Mouse (Mus musculus) embryonic facial prominence, embryonic 14.5 days (tissue): ENCODE measurements around the gene Tpm3. TPM values are rescaled to one million over a fixed set of nuclear protein-coding genes. Genes with fewer than 3 reads are reported as not detected.

Experiments
- ATAC-seq: fragments of 200-750 bp; cut with Nextera tagmentation; 2 replicates; pipeline ENCODE4 v1.8.0; 2017; ENCODE audit warnings: low read depth, moderate number of reproducible peaks, moderate TSS enrichment
- DNase-seq: peaks from one replicate; pipeline ENCODE4 v3.0.0-alpha.2; 2015; ENCODE audit warnings: low spot score
- H3K27ac ChIP-seq: fragments of 300-500 bp; sonication (generic); replicated peaks from 2 replicates; pipeline ENCODE4 v1.5.1; 2014; ENCODE audit warnings: low read depth, mild to moderate bottlenecking, low read length, moderate library complexity
- H3K27me3 ChIP-seq: fragments of 300-500 bp; sonication (generic); replicated peaks from 2 replicates; pipeline ENCODE4 v1.6.1; 2014; ENCODE audit warnings: low read length; ENCODE audit not compliant: control insufficient read depth, insufficient read depth
- H3K36me3 ChIP-seq: fragments of 300-500 bp; sonication (generic); 2 replicates; pipeline ENCODE4 v1.6.1; 2014; ENCODE audit warnings: low read length, mixed read lengths; ENCODE audit not compliant: control insufficient read depth, insufficient read depth
- H3K4me1 ChIP-seq: fragments of 300-500 bp; sonication (generic); 2 replicates; pipeline ENCODE4 v1.6.1; 2014; ENCODE audit warnings: antibody characterized with exemption, low read length; ENCODE audit not compliant: control insufficient read depth, insufficient read depth
- H3K4me2 ChIP-seq: fragments of 300-500 bp; sonication (generic); 2 replicates; pipeline ENCODE4 v1.6.1; 2014; ENCODE audit warnings: low read depth, mild to moderate bottlenecking, low read length, moderate library complexity, mixed read lengths
- H3K4me3 ChIP-seq: fragments of 300-500 bp; sonication (generic); 2 replicates; pipeline ENCODE4 v1.5.1; 2014; ENCODE audit warnings: low read depth, mild to moderate bottlenecking, low read length
- H3K9ac ChIP-seq: fragments of 300-500 bp; sonication (generic); 2 replicates; pipeline ENCODE4 v1.6.1; 2014; ENCODE audit warnings: low read depth, mild to moderate bottlenecking, low read length, moderate library complexity, mixed read lengths
- H3K9me3 ChIP-seq: fragments of 300-500 bp; sonication (generic); 2 replicates; pipeline ENCODE4 v1.6.1; 2016; ENCODE audit warnings: low read length; ENCODE audit not compliant: control insufficient read depth
- WGBS: fragments of 180-500 bp; shearing (Covaris S2); extraction: QIAGEN DNeasy Blood & Tissue Kit; methylation state at CpG from one replicate; pipeline ENCODE4 v1.1.7; 2014; 5-methylcytosine and 5-hydroxymethylcytosine counted together
- polyA plus RNA-seq: library from polyadenylated mRNA; unstranded; fragments of >200 nt; fragmentation: Nextera tagmentation; extraction: Ambion mirVana; gene quantifications from 2 replicates; pipeline ENCODE4 v1.2.1, GENCODE M21; 2014

The Tpm3 gene
- polyA plus RNA-seq, 1 experiment from 2014 or later = 423 TPM

- Histone ChIP-seq H3K36me3 (no peaks in the 10 kb centered on the region), H3K9ac (peak overlapping the region; percentile 89), H3K4me3 (peak overlapping the region; percentile 67), H3K4me1 (peaks cover 45% of the 10 kb centered on the region), H3K4me2 (peak overlapping the region; percentile 82), H3K9me3 (no peaks in the 10 kb centered on the region), H3K27ac (peak overlapping the region; percentile 97), H3K27me3 (no peaks in the 10 kb centered on the region)
- under 1% methylated on average over 6 of the region's 6 CpGs for WGBS
- ATAC-seq (no peak), DNase-seq (no peak)
Observed at GRCm38 (mm10) chr3:90080498-90080863, 8.0 kb downstream of the Tpm3 start.

- Histone ChIP-seq H3K4me2 (peak overlapping the region; percentile 82), H3K36me3 (0 out of 2 replicates have a peak, but pooled peaks cover 10% of the 10 kb centered on the region), H3K27me3 (no peaks in the 10 kb centered on the region), H3K9ac (peak overlapping the region; percentile 28), H3K27ac (no peak overlapping the region), H3K4me1 (peaks cover 45% of the 10 kb centered on the region), H3K4me3 (peak overlapping the region; percentile 67), H3K9me3 (no peaks in the 10 kb centered on the region)
- no peak for ATAC-seq
- no peak for DNase-seq
- 70% methylated on average over 5 of the region's 5 CpGs for WGBS
Observed at GRCm38 (mm10) chr3:90081365-90082240, 9.2 kb downstream of the Tpm3 start.

GRCm38 (mm10) chr3:90083034-90083433, 10.6 kb downstream of the Tpm3 start:
- H3K4me2 ChIP-seq = peak overlapping the region; percentile 26; the same call in 1 of the 2 replicates
- 52% methylated on average over 5 of the region's 5 CpGs for whole genome bisulfite sequencing
- H3K27me3 ChIP-seq = no peaks in the 10 kb centered on the region
- ATAC-seq (no peak), DNase-seq (no peak)
- H3K4me1 ChIP-seq = peaks cover 40% of the 10 kb centered on the region
- H3K4me3 ChIP-seq = no peak overlapping the region
- peak overlapping the region; percentile 19; the same call in 1 of the 2 replicates for H3K9ac ChIP-seq
- H3K27ac ChIP-seq = peak overlapping the region; percentile 29; the same call in 1 of the 2 replicates
- H3K36me3 ChIP-seq = peaks cover 24% of the 10 kb centered on the region
- H3K9me3 ChIP-seq = no peaks in the 10 kb centered on the region

- DNase-seq = peak; percentile 32
- Histone ChIP-seq H3K4me3 (no peak overlapping the region), H3K27ac (peak overlapping the region; percentile 29; the same call in 1 of the 2 replicates), H3K9me3 (no peaks in the 10 kb centered on the region), H3K4me1 (peaks cover 40% of the 10 kb centered on the region), H3K4me2 (peak overlapping the region; percentile 26), H3K36me3 (peaks cover 32% of the 10 kb centered on the region), H3K9ac (no peak overlapping the region), H3K27me3 (no peaks in the 10 kb centered on the region)
- no peak for ATAC-seq
- 55% methylated on average over 3 of the region's 3 CpGs for WGBS
Observed at GRCm38 (mm10) chr3:90083698-90084324, 11.4 kb downstream of the Tpm3 start.

- peaks cover 40% of the 10 kb centered on the region for H3K4me1 ChIP-seq
- no peak for DNase-seq
- no peaks in the 10 kb centered on the region for H3K27me3 ChIP-seq
- H3K36me3 ChIP-seq = peaks cover 42% of the 10 kb centered on the region
- no peak for ATAC-seq
- WGBS = 70% methylated on average over 4 of the region's 4 CpGs
- peak overlapping the region; percentile 29; the same call in 1 of the 2 replicates for H3K27ac ChIP-seq
- no peak overlapping the region for H3K9ac ChIP-seq
- no peaks in the 10 kb centered on the region for H3K9me3 ChIP-seq
- H3K4me2 ChIP-seq = no peak overlapping the region
- H3K4me3 ChIP-seq = no peak overlapping the region
Observed at GRCm38 (mm10) chr3:90084790-90085189, 12.3 kb downstream of the Tpm3 start.

GRCm38 (mm10) chr3:90085281-90085680, 12.8 kb downstream of the Tpm3 start:
- WGBS = 83% methylated on average over 6 of the region's 6 CpGs

GRCm38 (mm10) chr3:90086068-90086467, 13.6 kb downstream of the Tpm3 start:
- no peak overlapping the region for H3K27ac ChIP-seq
- 89% methylated on average over 5 of the region's 5 CpGs for WGBS
- DNase-seq (no peak), ATAC-seq (no peak)
- peaks cover 37% of the 10 kb centered on the region for H3K4me1 ChIP-seq
- no peaks in the 10 kb centered on the region for H3K9me3 ChIP-seq
- no peak overlapping the region for H3K9ac ChIP-seq
- H3K27me3 ChIP-seq = no peaks in the 10 kb centered on the region
- peaks cover 54% of the 10 kb centered on the region for H3K36me3 ChIP-seq
- H3K4me2 ChIP-seq = no peak overlapping the region
- H3K4me3 ChIP-seq = no peak overlapping the region

More at GRCm38 (mm10) chr3:90085281-90085680, 12.8 kb downstream of the Tpm3 start:
- Histone ChIP-seq H3K27ac (no peak overlapping the region; the same call in 1 of the 2 replicates), H3K4me1 (peaks cover 40% of the 10 kb centered on the region), H3K9ac (no peak overlapping the region), H3K4me2 (no peak overlapping the region), H3K9me3 (no peaks in the 10 kb centered on the region), H3K4me3 (no peak overlapping the region), H3K27me3 (no peaks in the 10 kb centered on the region), H3K36me3 (peaks cover 46% of the 10 kb centered on the region)
- no peak for ATAC-seq
- no peak for DNase-seq

GRCm38 (mm10) chr3:90088617-90089016, 16.2 kb downstream of the Tpm3 start:
- H3K27ac ChIP-seq = no peak overlapping the region
- H3K9ac ChIP-seq = no peak overlapping the region
- no peak for DNase-seq
- 86% methylated on average over 2 of the region's 2 CpGs for WGBS
- H3K36me3 ChIP-seq = peaks cover 80% of the 10 kb centered on the region
- no peaks in the 10 kb centered on the region for H3K9me3 ChIP-seq
- H3K4me1 ChIP-seq = peaks cover 16% of the 10 kb centered on the region; the same call in 1 of the 2 replicates
- no peak for ATAC-seq
- H3K27me3 ChIP-seq = no peaks in the 10 kb centered on the region
- H3K4me2 ChIP-seq = no peak overlapping the region
- H3K4me3 ChIP-seq = no peak overlapping the region
